Mouse (Mus musculus): ENCODE measurements around the gene Vmn2r111.
"Not testable (repeated sequence)": the region's sequence is repeated elsewhere in the genome, so short reads cannot be mapped to it uniquely, and the experiment has no call there.

The Vmn2r111 gene

DNA sequence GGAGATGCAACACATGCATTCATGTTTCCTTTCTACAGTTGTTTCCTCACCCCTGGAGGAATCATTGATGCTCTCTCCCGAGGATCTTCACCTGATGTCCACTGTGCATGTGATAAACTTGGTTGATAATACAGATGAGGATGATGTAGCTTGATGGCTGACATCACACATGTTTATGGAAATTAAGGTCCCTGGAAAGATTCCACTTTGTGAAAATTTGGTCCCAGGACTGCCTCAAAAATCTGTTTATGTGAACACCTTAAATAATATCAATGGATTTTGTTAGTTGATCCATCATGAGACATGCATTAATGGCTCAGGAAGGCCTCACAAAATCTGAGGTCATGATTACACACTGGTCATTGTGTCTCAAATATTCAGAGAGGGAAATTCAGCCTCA, at the start of gene Vmn2r111:
TSS of gene Vmn2r111 (minus strand) at position 101 of the 400 bp plus-strand sequence.
- not testable (repeated sequence) for DNase-seq (ENCODE audit: low spot score)

- DNase-seq (ENCODE audit: low spot score) = not testable (repeated sequence)
Measured at GRCm38 (mm10) chr17:22600651-22601050, 27.4 kb upstream of the Vmn2r111 start, which contains the start of gene Vmn2r112. Gene Vmn2r112, plus strand, starts transcription at chr17:22600951.

GRCm38 (mm10) chr17:22520467-22520866, 52.8 kb downstream of the Vmn2r111 start:
- not testable (repeated sequence) for DNase-seq (ENCODE audit: low spot score)

DNA sequence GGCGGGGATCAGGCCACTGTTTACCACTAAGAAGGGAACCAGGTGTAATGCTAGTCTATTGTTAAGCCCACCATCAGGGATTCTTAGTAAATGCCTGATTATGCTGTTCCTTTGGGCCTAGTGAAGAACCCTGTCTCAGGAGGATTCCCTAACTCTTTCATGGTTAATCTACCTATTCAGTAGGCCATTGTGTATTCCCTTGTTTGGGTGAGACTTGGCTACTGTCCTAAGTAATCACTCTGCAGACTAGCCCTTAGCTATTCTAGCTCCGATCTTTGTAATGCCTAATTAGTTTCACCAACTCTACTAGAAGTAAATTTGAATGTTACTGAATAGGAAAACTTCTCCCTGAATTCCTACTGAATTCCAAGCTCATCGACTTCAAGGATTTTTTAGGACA, 53.2 kb downstream of the Vmn2r111 start:
- not testable (repeated sequence) for DNase-seq (ENCODE audit: low spot score)

DNA sequence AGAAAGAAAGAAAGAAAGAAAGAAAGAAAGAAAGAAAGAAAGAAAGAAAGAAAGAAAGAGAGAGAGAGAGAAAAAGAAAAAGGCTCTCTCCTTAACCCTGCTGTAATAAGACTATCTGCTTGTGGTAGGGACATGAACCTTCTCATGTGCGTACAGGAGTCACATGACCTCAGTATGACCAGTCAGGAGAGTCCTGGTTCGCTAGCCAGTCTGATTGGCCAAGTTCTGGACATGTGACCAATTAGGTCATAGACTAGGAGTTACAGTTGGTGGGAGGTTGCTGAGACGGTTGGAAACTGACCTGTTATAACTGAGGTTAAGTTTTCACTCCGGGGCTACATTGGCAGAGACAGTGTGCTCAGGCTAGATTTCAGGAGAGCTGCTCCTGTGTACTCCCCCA, 76.2 kb downstream of the Vmn2r111 start:
- DNase-seq (ENCODE audit: low spot score) = no peak

All from embryo, embryonic 10 days (tissue).